Mouse (Mus musculus) embryonic facial prominence, embryonic 11.5 days (tissue): ENCODE data around the gene Lck. TPM values are rescaled to one million over a fixed set of nuclear protein-coding genes. Genes with fewer than 3 reads are reported as not detected.

Experiments
- ATAC-seq: fragments of 200-750 bp; cut with Nextera tagmentation; replicated peaks from 2 replicates; pipeline ENCODE4 v1.8.0; 2017; ENCODE audit warnings: low read depth; ENCODE audit not compliant: insufficient number of reproducible peaks, low FRiP score, low TSS enrichment
- DNase-seq: peaks from one replicate; pipeline ENCODE4 v3.0.0-alpha.2; 2015; ENCODE audit warnings: low spot score
- H3K27ac ChIP-seq: fragments of 300-500 bp; sonication (generic); replicated peaks from 2 replicates; pipeline ENCODE4 v1.5.1; 2014; ENCODE audit warnings: mild to moderate bottlenecking, low read depth, low read length, control low read depth
- H3K27me3 ChIP-seq: fragments of 300-500 bp; sonication (generic); 2 replicates; pipeline ENCODE4 v1.6.1; 2014; ENCODE audit warnings: mild to moderate bottlenecking, low read length, moderate library complexity, mixed read lengths; ENCODE audit not compliant: control insufficient read depth, insufficient read depth
- H3K36me3 ChIP-seq: fragments of 300-500 bp; sonication (generic); replicated peaks from 2 replicates; pipeline ENCODE4 v1.6.1; 2014; ENCODE audit warnings: low read depth, mild to moderate bottlenecking, low read length, moderate library complexity, mixed read lengths; ENCODE audit not compliant: control insufficient read depth, insufficient read depth
- H3K4me1 ChIP-seq: fragments of 300-500 bp; sonication (generic); 2 replicates; pipeline ENCODE4 v1.6.1; 2014; ENCODE audit warnings: low read length, mixed read lengths; ENCODE audit not compliant: control insufficient read depth, insufficient read depth
- H3K4me2 ChIP-seq: fragments of 300-500 bp; sonication (generic); 2 replicates; pipeline ENCODE4 v1.6.1; 2014; ENCODE audit warnings: low read depth, mild to moderate bottlenecking, control low read depth, low read length, moderate library complexity
- H3K4me3 ChIP-seq: fragments of 300-500 bp; sonication (generic); 2 replicates; pipeline ENCODE4 v1.5.1; 2014; ENCODE audit warnings: low read depth, low read length, control low read depth
- H3K9ac ChIP-seq: fragments of 300-500 bp; sonication (generic); replicated peaks from 2 replicates; pipeline ENCODE4 v1.6.1; 2014; ENCODE audit warnings: mild to moderate bottlenecking, control low read depth, low read length
- H3K9me3 ChIP-seq: fragments of 300-500 bp; sonication (generic); replicated peaks from 2 replicates; pipeline ENCODE4 v1.6.1; 2016; ENCODE audit warnings: mild to moderate bottlenecking, low read length, inconsistent platforms, mixed read lengths; ENCODE audit not compliant: control insufficient read depth
- WGBS: fragments of 180-500 bp; shearing (Covaris S2); extraction: QIAGEN DNeasy Blood & Tissue Kit; methylation state at CpG from one replicate; pipeline ENCODE4 v1.1.7; 2014; 5-methylcytosine and 5-hydroxymethylcytosine counted together
- microRNA-seq: library from miRNA; unstranded; fragments of <30 nt; microRNA quantifications from one replicate; pipeline ENCODE4, GENCODE M21; 2016; ENCODE audit warnings: borderline number of aligned reads
- polyA plus RNA-seq: library from polyadenylated mRNA; unstranded; fragments of >200 nt; fragmentation: Nextera tagmentation; extraction: Ambion mirVana; gene quantifications from 2 replicates; pipeline ENCODE4 v1.2.1, GENCODE M21; 2014

The Lck gene
- polyA plus RNA-seq, 1 experiment from 2014 or later, result 11.3 TPM

- H3K27ac ChIP-seq, result no peak overlapping the region
- WGBS, result 63% methylated on average over 3 of the region's 3 CpGs
- 0 out of 2 replicates have a peak, but pooled peaks cover 2% of the 10 kb centered on the region for H3K4me1 ChIP-seq
- no peaks in the 10 kb centered on the region for H3K36me3 ChIP-seq
- H3K9ac ChIP-seq, result no peak overlapping the region
- ATAC-seq, result no peak
- H3K27me3 ChIP-seq, result no peaks in the 10 kb centered on the region
- no peak overlapping the region for H3K4me2 ChIP-seq
- H3K9me3 ChIP-seq, result no peaks in the 10 kb centered on the region
- no peak overlapping the region for H3K4me3 ChIP-seq
- DNase-seq, result no peak
These were observed 74.5 kb downstream of the Lck start for GRCm38 (mm10) chr4:129498941-129499340.

Small RNAs within 50 kb of the gene (microRNA-seq; reads per million reads assigned to microRNA genes)
- gene Mir8119, result not detected

Other genes starting within 250 kb of the Lck start
- 584 and 661 TPM in 2 replicates for gene Rbbp4, start 238.3 kb downstream of the Lck start, polyA plus RNA-seq
- 46.1 and 53.6 TPM in 2 replicates for gene Zbtb8os, start 237.9 kb downstream of the Lck start, polyA plus RNA-seq
- gene Zbtb8a, start 195.5 kb downstream of the Lck start, polyA plus RNA-seq, result 6.5 and 7.2 TPM in 2 replicates
- 2.4 and 2.8 TPM in 2 replicates for gene Zbtb8b, start 132.8 kb downstream of the Lck start, polyA plus RNA-seq
- gene Bsdc1, start 112.1 kb downstream of the Lck start, polyA plus RNA-seq, result 21.2 and 22.0 TPM in 2 replicates
- gene Tssk3, start 82.6 kb downstream of the Lck start, polyA plus RNA-seq, result not detected in 2 replicates
- gene Fam229a, start 82.5 kb downstream of the Lck start, polyA plus RNA-seq, result not detected in 2 replicates
- gene Marcksl1, start 60.1 kb downstream of the Lck start, polyA plus RNA-seq, result 1,559 and 1,563 TPM in 2 replicates
- 271 and 273 TPM in 2 replicates for gene Hdac1, start 30.9 kb downstream of the Lck start, polyA plus RNA-seq
- gene Fam167b, start 4.9 kb upstream of the Lck start, polyA plus RNA-seq, result 2.9 and 3.2 TPM in 2 replicates
- 284 and 293 TPM in 2 replicates for gene Eif3i, start 27.0 kb upstream of the Lck start, polyA plus RNA-seq
- 163 and 195 TPM in 2 replicates for gene Tmem234, start 27.0 kb upstream of the Lck start, polyA plus RNA-seq
- gene Dcdc2b, start 40.6 kb upstream of the Lck start, polyA plus RNA-seq, result 1.2 and 1.9 TPM in 2 replicates
- gene Iqcc, start 45.5 kb upstream of the Lck start, polyA plus RNA-seq, result 22.8 and 23.5 TPM in 2 replicates
- gene Ccdc28b, start 50.3 kb upstream of the Lck start, polyA plus RNA-seq, result 55.8 and 58.8 TPM in 2 replicates
- gene Txlna, start 67.4 kb upstream of the Lck start, polyA plus RNA-seq, result 100 and 101 TPM in 2 replicates
- 12.5 and 13.3 TPM in 2 replicates for gene Kpna6, start 99.1 kb upstream of the Lck start, polyA plus RNA-seq
- 29.1 and 38.6 TPM in 2 replicates for gene Tmem39b, start 123.2 kb upstream of the Lck start, polyA plus RNA-seq
- gene Khdrbs1, start 168.7 kb upstream of the Lck start, polyA plus RNA-seq, result 175 and 193 TPM in 2 replicates
- 325 and 376 TPM in 2 replicates for gene Ptp4a2, start 237.6 kb upstream of the Lck start, polyA plus RNA-seq